Mouse (Mus musculus): ENCODE data around the gene Cradd.
A peak's percentile ranks its signal among the peaks of the same experiment; 100 is the strongest.

The Cradd gene

DNA sequence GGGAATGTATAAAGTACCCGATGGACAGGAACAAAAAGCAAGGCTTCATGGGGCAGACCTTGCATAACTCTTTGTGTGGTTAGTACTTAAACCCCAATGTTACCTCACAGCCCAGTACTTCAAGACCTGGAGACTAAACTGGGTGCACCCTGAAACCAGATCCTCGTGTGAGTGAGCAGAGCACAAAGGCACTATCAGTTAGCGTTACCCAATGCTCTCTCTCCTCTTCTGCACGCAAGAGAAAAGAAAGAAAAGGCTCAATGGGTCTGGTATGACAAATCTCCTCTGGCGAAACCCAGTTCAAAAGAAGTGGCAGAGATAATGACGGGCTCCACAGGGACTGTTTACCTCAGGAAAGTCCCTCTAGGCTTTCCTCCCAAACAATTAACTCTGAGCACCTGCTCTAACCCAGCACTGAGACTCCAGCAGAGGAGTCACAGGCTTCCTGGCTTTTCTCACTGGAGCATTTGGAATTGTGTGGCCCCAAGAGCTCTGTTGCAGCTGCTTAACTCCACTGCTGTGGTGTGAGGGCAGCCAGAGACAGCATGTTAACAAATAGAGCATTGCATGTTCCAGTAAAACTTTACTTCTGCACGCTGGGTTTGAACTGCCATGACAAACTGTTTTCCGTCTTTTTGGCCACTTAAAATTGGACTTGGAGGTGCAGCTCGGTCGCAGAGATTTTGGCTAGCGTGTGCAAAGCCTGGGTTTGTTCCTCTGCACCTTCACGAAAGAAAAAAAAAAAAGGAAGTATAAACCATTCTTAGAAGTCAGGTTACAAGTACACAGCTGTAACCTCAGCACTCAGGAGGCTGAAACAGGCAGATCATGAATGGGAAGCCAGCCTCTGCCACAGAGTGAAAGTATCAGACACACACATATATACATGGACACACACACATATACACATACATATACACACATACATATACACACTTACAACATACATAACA lies 21.4 kb downstream of the Cradd start:
- no peak for DNase-seq

DNA sequence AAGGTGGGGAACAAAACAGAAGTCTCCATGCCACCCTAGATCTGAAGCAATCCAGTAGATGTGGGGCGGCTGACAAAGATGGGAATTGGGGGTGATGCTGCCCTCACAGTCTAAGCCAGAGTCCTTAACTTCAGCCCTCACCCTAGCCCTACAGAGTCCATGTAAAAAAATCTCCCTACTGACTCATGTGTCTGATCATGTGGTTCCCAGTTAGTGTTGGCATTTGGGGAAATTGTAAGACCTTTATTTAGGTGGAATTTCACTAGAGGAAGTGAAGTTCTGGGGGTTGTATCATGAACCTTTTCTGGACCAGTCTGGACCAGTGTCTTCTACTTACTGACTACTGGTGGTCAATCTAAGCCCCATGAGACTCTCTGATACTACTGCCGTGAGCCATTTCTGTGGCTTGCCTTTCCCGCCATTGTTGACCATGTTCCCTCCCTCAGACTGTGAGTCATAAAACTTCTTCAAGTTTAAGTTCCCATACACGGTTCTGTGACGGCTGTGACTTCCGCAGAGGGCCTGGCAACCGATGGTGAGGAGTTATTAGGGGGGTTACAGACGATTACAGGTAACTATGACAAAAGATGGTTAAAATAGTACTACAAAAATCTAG lies 23.6 kb downstream of the Cradd start:
- no peak for DNase-seq

DNA sequence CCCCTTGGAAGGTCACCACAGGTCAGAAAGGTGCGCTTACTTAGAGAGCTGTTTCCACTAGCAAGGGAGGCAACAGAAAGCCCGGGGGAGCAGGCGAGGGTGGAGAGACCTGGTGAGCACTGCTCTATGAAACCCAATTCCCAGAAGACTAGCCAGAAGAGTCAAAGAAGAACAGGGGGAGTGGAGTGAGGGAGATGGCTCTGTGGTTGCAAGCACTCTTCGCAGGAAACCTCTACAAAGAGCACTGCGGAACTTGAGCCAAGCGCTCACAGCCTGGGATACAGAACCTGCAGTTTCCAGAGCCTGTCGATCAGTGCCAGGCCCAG lies 24.2 kb downstream of the Cradd start:
- no peak for DNase-seq

DNA sequence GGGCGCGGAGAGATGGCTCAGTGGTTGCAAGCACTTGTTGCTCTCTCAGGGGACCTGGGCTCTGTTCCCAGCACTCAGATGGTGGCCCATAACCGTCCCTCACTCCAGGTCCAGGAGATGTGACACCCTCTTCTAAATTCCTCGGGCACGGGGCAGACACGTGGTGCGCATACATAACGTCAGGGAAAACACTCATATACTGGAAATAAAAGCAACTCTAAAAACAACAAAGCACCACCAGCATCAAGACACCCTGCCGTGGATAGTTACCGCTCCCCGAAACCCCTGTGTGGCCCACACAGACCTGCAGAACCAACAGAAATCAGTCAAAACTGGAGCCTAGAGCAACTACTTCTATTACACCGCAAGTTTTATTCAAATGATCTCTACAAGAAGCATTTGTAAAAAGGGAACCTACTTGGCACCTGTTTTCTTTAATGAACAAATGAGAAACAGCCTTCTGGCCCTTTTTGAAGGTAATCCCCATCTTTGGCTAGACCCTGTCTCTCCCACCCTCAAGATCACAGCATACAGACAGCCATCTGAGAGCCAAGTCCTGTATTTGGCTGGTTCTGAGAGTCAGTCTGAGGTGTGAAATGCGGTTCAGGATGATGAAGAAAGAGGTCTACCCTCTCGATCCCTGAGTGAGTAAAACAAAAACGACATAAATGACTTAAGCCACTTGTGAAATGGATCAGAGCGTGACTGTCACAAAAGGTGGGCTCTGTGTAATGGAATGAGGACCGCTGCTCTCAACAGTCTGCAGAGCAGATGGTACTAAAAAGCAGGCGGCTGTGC lies 24.7 kb downstream of the Cradd start:
- DNase-seq = no peak

DNA sequence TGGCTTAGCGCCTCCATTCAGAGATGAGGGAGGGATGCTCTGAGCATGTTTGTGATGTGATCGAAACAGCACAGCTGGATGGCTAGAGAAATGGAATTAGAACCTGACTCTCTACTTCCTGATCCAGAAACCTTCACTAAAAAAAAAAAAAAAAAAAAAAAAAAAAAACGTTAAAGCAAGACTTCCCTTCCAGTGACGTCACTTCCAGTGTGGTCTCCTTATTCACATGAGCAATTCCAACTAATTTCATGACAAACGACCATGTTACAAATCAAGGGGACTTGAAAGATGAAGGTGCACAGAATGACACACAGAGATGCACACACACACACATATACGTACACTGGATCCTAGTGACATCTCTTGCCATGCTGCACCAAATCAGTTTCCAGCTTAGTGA lies 25.4 kb downstream of the Cradd start:
- DNase-seq = no peak

DNA sequence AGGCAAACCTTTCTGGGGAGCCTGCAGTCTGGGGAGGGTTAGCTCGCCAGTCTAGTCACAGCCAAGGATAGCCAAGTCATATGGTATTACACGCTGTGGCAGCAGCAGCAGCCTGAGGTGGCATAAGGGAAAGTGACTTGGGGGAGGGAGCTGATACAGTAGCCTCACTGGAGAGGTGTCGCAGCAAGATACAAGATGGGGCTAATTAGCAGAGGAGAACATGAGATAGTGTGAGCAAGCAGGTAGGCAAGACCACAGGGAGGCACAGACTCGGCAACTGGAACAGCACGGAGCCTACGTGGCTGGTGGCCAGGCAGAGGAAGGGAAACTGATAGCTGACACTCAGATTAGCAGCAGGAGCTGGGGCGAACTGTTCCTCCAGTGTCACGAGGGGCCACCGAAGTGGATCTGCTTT lies 26.2 kb downstream of the Cradd start:
- DNase-seq = no peak

DNA sequence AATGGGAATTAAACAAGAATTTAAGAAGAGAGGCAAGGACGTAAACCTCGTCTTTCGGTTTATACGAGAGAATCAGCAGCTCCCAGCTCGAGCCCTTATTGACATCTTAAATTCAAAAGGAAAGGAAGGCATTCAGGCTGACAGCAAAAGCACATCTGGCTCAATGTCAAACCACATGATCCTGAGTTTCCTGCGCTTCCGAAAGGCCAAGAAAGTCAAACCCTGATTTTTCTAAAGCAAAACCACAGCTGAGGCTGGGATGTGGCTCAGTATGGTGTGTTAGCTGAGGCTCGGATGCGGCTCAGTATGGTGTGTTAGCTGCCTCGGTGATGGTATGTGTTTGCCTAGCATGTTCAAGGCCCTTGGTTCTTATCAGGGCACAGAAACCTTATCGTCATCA lies 26.9 kb downstream of the Cradd start:
- DNase-seq = no peak

DNA sequence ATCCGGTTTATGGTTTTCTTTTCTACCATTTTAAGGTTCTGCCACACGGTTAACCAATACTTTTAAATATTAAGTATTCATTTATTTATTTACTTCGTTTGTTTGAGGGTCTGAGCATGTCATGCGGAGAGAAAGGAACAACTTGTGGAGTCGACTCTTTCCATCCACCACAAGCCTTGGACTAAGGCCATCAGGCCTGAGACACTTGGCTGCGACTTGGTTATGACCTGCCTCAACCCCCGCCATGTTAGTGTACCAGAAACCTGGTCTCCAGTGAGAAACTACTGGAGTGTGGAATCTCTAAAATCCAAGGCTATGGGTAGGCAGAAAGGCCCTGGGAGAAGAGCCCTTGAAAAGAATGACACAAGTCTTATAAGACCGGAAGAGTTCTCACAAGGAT lies 30.7 kb downstream of the Cradd start:
- no peak for DNase-seq

DNA sequence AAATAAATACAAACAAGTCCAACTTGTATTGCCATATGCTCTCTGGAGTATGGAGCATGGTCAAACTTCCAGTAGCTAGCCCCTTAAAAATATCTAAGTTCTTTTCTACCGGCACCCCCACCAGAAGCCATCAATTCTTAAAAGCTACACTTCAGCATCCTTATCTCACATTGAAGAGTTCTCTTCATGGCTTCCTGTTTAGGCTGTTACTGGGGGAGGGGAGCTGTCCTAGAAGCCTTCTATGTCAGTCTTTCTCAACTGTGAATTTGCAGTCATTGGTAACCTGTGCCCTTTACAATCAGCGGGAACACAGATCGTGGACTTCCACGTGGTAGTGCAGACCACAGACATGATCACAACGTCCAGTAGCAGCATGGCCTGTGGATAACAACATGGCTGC lies 31.7 kb downstream of the Cradd start:
- no peak for DNase-seq

DNA sequence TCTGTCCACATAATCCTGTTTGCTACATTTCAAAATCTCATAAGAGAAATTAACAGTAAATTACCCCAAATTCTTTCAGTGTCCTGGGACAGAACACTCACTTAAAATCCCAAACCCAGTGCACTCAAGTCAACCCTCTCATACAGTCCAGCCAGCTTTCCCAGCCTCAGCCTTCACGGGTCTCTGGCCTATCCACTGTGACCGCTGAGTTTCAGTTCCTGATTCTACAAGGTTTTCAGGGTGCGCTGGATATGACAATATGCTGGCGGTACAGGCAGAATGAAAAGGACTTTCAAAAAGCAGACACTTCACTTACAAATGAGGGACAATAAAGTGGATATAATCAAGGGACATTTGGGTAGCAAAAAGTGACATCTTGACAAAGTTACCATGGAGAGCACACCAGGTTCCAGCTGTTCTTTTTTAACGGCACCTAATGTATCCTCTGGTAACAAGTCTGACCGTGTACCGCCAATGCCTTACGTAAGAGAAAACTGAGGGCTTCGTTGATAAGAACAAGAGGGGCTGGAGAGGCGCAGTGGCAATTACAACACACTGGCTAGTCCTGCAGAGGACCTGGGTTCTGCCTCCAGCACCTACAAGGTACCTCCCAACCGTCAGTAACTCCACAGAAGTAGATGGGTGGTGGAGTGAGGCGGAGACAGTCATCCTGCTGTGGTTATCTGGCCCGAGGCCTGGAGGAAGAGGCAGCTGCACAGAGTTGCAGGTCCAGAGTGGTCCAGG lies 32.6 kb downstream of the Cradd start:
- no peak for DNase-seq

DNA sequence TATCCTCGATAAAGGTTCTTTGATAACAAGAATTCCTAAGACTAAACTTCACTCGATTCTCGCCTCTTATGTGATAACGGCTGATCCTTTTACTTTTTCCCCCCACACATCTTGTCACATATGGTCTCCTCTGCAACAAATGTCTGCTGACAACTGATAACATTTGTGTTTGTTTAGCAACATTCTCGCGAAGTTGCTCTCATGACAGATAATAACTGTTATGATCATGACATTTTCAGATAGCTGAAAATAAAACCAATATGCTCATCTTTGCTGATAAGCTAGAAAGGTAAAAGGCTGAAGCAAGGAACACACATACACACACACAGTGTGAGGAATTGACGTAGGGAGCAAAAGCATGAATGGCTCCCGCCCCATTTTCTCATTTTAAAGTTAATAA lies 34.1 kb downstream of the Cradd start:
- DNase-seq = no peak

DNA sequence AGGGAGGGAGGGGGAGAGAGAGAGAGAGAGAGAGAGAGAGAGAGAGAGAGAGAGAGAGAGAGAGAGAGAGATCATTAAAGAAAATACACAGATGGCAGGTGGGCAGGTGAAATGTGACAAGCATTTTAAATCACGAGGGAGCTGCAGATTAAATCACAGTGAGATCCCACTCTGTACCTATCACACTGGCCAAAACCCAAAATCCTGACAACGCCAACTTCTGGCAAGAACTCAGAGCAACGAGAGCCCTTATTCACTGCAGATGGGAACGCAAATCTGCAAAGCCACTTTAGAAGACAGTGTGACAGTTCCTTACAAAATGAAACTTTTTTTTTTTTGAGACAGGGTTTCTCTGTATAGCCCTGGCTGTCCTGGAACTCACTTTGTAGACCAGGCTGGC lies 35.7 kb downstream of the Cradd start:
- DNase-seq = peak; percentile 59

DNA sequence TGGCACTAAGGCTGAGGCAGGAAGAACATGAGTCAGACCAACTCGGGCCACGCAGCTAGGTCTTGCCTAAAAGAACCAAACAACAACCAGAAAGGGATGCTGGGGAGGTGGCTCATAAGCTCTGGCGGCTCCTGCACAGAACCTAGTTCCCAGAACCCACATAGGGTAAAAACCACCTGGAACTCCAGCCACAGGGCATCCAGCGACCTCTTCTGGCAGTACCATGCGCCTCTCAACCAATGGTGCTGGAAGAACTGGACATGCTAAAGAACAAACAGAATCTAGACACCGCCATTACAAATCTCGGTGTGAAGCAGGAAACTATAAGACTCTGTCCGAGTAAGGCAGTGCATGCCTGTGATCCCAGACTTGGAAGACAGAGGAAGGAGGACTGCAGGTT lies 36.6 kb downstream of the Cradd start:
- DNase-seq = no peak

DNA sequence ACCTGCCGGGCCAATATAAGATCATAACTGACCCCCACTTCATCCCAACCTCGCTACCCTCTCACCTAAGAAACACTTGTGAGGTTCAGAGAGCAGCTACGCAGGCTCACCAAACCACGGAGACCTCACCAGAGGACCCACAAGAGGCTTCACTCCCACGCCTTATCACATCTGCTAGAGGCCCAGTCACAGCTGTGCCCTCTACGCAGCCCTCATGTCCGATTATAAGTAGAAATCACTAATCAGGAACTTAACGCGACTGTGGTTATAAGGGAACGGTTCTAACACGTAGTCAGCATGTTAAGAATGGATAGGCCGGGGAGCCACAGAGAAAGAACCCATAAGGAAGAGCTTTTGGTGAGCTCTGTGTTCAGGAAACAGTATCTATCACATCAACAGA lies 40.5 kb downstream of the Cradd start:
- no peak for DNase-seq

DNA sequence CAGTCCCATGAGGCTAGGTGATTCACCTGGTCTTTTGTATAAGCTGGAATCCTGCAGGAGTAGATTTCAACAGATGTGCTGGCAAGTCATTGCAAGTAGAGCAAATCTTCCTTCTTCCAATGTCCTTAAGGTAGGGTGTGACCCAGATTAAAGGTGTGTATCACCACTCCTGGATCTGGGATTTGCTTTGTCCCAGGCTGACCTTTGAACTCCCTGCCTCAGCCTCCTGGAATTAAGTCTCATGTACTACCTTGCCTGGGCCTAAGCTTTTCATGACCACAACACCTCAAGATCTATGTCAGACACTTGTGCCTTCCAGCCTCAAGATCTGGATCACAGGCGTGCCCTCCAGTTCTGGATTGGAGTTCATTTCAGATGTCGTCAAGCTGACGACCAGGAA lies 41.9 kb downstream of the Cradd start:
- no peak for DNase-seq

DNA sequence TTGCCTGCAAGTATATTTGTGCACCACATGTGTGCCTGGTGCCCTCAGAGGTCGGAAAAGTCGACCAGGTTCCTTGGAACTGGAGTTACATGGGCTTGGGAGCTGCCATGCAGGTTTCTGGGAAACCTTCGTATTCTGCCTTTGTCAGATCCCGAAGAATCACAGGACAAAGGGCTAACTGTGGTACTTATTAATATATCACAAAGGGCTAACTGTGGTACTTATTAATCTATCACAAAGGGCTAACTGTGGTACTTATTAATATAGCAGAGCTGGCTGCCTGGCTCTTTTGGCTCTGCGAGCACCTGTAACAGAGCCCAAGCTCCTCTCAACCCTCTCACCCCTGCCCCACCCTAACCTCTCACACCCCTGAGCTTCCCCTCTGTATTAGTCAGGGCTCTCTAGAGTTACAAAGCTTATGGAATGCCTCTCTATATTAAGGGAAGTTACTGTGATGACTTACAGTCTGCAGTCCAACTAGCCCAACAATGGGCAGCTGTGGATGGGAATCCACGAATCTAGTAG lies 42.4 kb downstream of the Cradd start:
- DNase-seq = no peak

DNA sequence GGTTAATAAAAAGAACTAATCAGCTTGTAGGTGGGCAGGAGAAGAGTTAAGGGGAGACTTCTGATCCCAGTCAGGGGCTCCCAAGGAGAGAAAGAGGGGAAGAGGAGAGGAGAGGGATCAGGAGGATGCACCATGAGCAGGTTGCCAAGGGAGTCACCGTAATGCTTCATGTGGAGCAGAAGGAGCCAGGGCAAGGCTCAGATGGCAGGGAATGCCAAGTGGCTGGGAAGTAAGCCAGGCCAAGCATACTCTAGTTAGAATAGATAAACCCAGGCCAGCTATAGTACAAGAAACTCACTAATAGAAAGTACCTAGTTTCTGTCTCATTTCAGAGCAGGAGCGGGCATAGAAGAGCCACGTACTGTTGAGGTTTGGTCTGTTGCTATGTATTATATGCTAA lies 43.6 kb downstream of the Cradd start:
- DNase-seq = no peak

DNA sequence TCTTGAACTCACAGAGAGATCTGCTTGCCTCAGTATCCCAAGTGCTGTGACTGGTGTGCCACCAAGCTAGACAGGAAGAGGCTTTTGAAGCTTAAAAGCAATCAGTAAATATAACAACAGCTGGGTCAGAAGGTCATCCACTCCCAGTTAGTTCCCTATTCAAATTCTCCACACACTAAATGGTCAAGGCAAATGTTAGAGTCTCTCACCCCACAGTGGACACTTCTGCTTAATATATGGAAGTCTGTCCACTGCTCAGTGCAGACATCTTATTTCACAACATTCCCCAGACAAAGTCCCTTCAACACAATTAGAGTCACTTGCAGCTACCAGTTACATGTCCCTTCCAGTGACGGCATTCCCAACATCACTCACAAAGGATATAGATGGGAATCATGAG lies 44.5 kb downstream of the Cradd start:
- no peak for DNase-seq

DNA sequence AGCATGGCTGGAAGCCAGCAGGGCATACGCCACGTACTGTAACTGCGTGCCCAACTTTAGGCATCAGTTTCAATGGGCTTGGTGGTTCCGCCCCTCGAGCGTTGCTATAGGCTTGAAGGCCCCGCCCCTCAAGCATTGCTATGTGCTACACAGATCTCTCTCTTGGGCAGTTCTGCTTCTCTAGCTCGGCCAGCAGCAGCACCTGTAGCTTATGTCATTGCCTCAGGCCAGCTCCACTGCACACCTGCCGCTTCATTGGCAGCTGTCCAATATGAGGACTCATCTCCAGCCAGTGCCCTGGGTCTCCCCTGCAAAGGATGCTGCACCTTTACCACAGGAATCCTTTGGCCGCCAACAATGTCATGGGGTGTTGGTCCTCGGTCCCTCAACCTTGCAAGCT lies 45.8 kb downstream of the Cradd start:
- DNase-seq = no peak

DNA sequence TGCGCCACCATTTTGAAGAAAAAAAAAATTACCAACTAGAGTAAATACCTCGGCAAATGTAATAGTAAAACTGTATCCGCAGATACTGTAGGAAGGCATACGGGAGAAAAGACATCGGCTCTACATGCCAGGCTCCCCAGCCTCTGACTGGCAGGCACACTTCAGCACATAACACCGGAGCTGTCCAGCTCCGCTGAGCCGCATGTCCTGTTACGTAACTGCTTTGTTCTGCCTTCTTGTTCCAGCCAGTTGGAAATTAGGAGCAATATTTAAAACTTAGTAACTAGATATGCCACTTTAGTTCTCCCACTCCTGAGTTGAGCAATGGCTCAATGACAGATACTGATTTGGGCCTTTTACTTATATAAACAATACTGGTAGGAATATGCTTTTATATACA lies 48.4 kb downstream of the Cradd start:
- DNase-seq = no peak

DNA sequence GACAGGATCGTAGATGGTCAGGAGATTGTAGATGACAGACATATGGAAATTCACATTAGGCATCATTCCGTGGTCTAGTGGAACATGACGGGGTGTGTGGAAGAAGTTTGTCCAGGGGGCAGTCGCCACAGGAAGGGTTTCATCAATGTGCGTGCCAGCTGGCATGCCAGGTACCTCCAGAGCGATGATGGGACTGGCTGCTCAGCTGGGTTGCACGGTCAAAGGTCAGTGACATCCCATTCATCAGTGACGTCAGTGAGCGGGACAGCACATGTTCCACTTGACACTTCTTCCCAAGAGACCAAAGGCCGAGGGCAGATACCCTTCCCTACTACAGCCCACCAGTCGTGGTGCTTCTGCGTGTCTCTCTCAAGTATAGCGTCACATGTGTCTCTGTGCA lies 50.7 kb downstream of the Cradd start:
- DNase-seq = no peak

DNA sequence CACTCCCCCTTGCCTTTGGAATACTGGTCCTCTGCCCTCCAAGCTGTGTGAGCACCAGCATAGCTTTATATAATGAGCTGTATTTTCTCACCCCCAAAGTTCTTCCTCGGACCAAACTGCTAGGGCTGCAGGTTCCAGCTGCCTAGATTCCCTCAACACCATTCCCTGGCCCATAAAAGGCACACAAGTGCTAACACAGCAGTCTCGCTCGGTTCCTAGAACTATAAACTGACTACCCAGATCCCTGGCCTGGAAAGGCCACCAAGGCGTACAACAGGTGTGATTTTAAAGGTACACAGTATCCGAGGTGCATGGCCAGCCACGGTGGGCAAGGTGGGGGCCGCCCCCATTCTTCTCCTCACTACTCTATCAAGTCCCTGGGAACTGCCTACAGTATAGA lies 54.8 kb downstream of the Cradd start:
- no peak for DNase-seq

DNA sequence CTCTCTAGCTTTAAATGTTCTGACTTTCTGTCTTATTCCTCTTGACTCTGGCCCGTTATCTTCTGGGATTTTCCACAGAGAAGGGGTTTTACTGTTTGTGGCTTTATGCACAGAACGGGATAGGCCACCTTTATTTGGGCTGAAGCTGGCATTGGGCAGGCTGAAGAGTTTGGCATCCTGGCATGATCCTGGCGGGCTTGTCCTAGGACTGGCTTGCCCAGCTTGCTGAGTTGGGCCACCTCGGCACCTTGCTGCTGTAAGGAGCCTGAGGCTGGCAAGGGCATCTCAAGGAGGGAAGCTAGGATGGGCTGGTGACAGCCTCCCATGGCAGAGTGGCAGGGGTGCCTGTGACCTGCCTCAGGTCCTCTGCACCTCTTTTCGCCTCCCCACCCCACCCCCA lies 55.6 kb downstream of the Cradd start:
- DNase-seq = no peak
